Mouse (Mus musculus) small intestine, adult 2 months (tissue): ENCODE data around the gene Ccl21a. TPM values are rescaled to one million over a fixed set of nuclear protein-coding genes. Genes with fewer than 3 reads are reported as not detected.
"Not testable (repeated sequence)": the region's sequence is repeated elsewhere in the genome, so short reads cannot be mapped to it uniquely, and the experiment has no call there.

ENCODE experiments used
- H3K27ac ChIP-seq: fragments of 200-500 bp; 2 replicates; pipeline ENCODE4 v1.5.1; 2012; ENCODE audit warnings: low read depth, low read length, control low read depth, inconsistent platforms; ENCODE audit not compliant: insufficient read depth
- H3K27me3 ChIP-seq: fragments of 200-500 bp; 2 replicates; pipeline ENCODE4 v1.6.1; 2012; ENCODE audit warnings: mild to moderate bottlenecking, moderate library complexity, low read length, inconsistent platforms; ENCODE audit not compliant: control insufficient read depth, insufficient read depth
- H3K36me3 ChIP-seq: fragments of 200-500 bp; 2 replicates; pipeline ENCODE4 v1.6.1; 2012; ENCODE audit warnings: mild to moderate bottlenecking, low read length, control low read depth, inconsistent platforms; ENCODE audit not compliant: control insufficient read depth, insufficient read depth
- H3K4me1 ChIP-seq: fragments of 200-500 bp; 2 replicates; pipeline ENCODE4 v1.6.1; 2012; ENCODE audit warnings: low read length, inconsistent platforms, mixed read lengths; ENCODE audit not compliant: control insufficient read depth, insufficient read depth, insufficient read length
- H3K4me3 ChIP-seq: fragments of 200-500 bp; 2 replicates; pipeline ENCODE4 v1.5.1; 2012; ENCODE audit warnings: low read depth, mild to moderate bottlenecking, control low read depth, inconsistent platforms, low read length, moderate library complexity
- WGBS: fragments of 180-500 bp; shearing (Covaris S2); methylation state at CpG from one replicate; pipeline ENCODE4 v1.1.7; 2018; 5-methylcytosine and 5-hydroxymethylcytosine counted together
- polyA plus RNA-seq: library from polyadenylated mRNA; depleted of rRNA; stranded (reverse); fragments of >200 nt; gene quantifications from 2 replicates; pipeline ENCODE4 v1.2.3, GENCODE M21; 2012; rRNA removed

The Ccl21a gene
- polyA plus RNA-seq = 31.7 and 33.1 TPM in 2 replicates

DNA sequence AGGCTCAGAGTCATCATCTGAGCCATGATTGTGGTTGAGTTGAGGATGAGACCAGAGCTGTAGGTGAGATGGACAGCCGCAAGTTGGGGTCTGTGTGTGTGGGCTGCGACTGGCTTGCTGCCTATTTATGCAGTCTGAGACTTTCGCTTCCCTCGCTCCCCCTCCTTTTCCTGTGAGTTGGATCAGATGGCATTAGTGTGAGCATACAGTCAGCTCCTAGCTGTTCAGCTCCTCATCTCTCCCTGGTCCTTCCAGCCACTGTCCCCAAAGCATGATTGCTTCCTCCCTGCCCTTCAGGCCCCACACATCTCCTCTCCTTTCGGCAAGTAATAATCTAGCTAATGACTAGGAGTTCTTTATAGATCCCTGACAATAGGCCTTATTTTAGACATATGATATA lies at the start of gene Ccl21a:
TSS of gene Ccl21a (minus strand) at position 101 of the 400 bp plus-strand sequence.
- H3K27ac ChIP-seq, H3K4me3 ChIP-seq, H3K27me3 ChIP-seq, H3K4me1 ChIP-seq, H3K36me3 ChIP-seq: not testable (repeated sequence)
- WGBS = no CpG with 5 or more reads among the region's 5 CpGs

DNA sequence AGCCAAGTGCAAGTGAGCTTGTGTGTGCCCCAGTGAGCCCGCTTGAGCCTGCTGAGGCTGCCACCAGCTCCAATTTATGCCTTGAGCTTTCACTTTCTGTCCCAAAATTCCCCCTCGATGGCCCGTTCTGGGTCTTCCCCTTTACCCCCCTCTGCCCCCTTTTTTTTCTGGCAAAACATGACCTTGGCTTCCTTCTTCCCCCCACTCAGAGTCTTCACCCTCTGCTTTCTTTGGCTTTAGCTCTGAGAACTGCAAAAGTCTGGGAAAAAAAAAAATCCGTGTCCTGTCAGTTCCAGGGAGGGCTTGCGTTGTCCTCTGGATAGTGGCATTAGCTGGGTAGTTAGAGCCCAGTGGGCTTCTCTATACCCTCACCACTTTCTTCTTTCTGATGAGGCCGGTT lies 17.3 kb downstream of the Ccl21a start, which contains the start of gene Ccl19:
TSS of gene Ccl19 (minus strand) at position 101 of the 400 bp plus-strand sequence.
- WGBS = no CpG with 5 or more reads among the region's 6 CpGs

DNA sequence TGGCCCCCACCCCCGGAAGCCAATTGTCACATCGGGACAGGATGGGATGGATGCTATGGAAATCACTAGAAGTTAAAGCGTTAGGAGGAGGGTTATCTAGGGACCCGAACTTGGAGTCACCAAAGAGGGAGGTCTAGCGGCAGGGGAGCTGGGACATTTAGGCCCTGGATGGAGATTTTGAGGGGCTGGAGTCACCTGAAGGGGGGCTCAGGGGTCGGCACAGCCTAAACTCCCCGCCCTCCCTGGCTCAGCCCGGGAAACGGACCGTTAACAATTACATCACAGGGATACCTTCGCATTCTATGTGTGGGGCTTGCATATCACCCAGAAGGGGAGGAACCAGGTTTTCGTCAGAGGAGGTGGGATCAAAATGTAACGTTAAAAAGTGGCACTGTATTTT lies 38.5 kb downstream of the Ccl21a start, which contains the start of gene 4930578G10Rik:
TSS of gene 4930578G10Rik (plus strand) at position 301 of the 400 bp plus-strand sequence.
- not testable (repeated sequence) for H3K4me1 ChIP-seq, H3K36me3 ChIP-seq, H3K27me3 ChIP-seq, H3K27ac ChIP-seq, H3K4me3 ChIP-seq
- WGBS = no CpG with 5 or more reads among the region's 13 CpGs

More for the DNA sequence above, 17.3 kb downstream of the Ccl21a start, which contains the start of gene Ccl19:
- H3K27me3 ChIP-seq, H3K36me3 ChIP-seq, H3K4me3 ChIP-seq, H3K4me1 ChIP-seq, H3K27ac ChIP-seq: not testable (repeated sequence)

Other genes with a start within 250 kb of the Ccl21a start
- not detected in 2 replicates for gene Fam205a2, start 245.8 kb downstream of the Ccl21a start, polyA plus RNA-seq
- 0.57 TPM in 1 of 2 replicates, not detected in the other for gene Gm10591, start 161.8 kb downstream of the Ccl21a start, polyA plus RNA-seq
- gene Gm2564, start 144.3 kb downstream of the Ccl21a start, polyA plus RNA-seq = 0.61 and 1.3 TPM in 2 replicates
- gene Ccl27b, start 118.7 kb downstream of the Ccl21a start, polyA plus RNA-seq = not detected in 2 replicates
- not detected in 2 replicates for gene Il11ra2, start 112.1 kb downstream of the Ccl21a start, polyA plus RNA-seq
- gene 4930578G10Rik, start 38.4 kb downstream of the Ccl21a start, polyA plus RNA-seq = not detected in 2 replicates
- gene Ccl19, start 17.4 kb downstream of the Ccl21a start, polyA plus RNA-seq = 6.3 and 7.7 TPM in 2 replicates
- not detected in 2 replicates for gene Fam205a1, start 79.9 kb upstream of the Ccl21a start, polyA plus RNA-seq
- not detected in 2 replicates for gene Gm12394, start 82.8 kb upstream of the Ccl21a start, polyA plus RNA-seq
- not detected in 2 replicates for gene Fam205c, start 100.2 kb upstream of the Ccl21a start, polyA plus RNA-seq
- 0.37 and 0.46 TPM in 2 replicates for gene Phf24, start 142.7 kb upstream of the Ccl21a start, polyA plus RNA-seq
- 4.2 and 6.5 TPM in 2 replicates for gene Dnajb5, start 175.8 kb upstream of the Ccl21a start, polyA plus RNA-seq
- gene 1700022I11Rik, start 195.6 kb upstream of the Ccl21a start, polyA plus RNA-seq = not detected in 2 replicates
- 44.3 and 78.2 TPM in 2 replicates for gene Vcp, start 226.5 kb upstream of the Ccl21a start, polyA plus RNA-seq
- 3.9 and 9.5 TPM in 2 replicates for gene Fancg, start 236.5 kb upstream of the Ccl21a start, polyA plus RNA-seq